Mouse (Mus musculus) CH12.LX (cell line): Measurements from ENCODE around the gene Tmem18. TPM values are rescaled to one million over a fixed set of nuclear protein-coding genes. Genes with fewer than 3 reads are reported as not detected.

Source experiments
- DNase-seq: peaks from one replicate; pipeline ENCODE4 v3.0.0-alpha.2; 2013; ENCODE audit errors: extremely low read depth
- H3K27ac ChIP-seq: 2 replicates; pipeline ENCODE4 v1.5.1; 2012; ENCODE audit warnings: low read depth, mild to moderate bottlenecking, control low read depth, moderate library complexity; ENCODE audit not compliant: insufficient read depth
- H3K27me3 ChIP-seq: replicated peaks from 2 replicates; pipeline ENCODE3; 2012; ENCODE audit warnings: inconsistent platforms
- H3K36me3 ChIP-seq, 2 experiments: replicated peaks in 1 of 2; 2 replicates each; pipeline versions ENCODE3 to v1.6.1; 2012; ENCODE audit warnings: inconsistent platforms in 1 of 2, low read length in 1 of 2, mild to moderate bottlenecking in 1 of 2, mixed read lengths in 1 of 2, moderate library complexity in 1 of 2; ENCODE audit not compliant: control insufficient read depth in 1 of 2, insufficient read depth in 1 of 2
- H3K4me1 ChIP-seq, 2 experiments: 2 replicates each; pipeline ENCODE4 v1.6.1; 2012; ENCODE audit warnings: inconsistent platforms in 1 of 2, moderate library complexity in 1 of 2; ENCODE audit not compliant: insufficient read depth in 2 of 2, control insufficient read depth in 1 of 2
- H3K4me2 ChIP-seq: 2 replicates; pipeline ENCODE4 v1.6.1; 2012; ENCODE audit warnings: low read depth, mild to moderate bottlenecking, control low read depth; ENCODE audit not compliant: poor library complexity, insufficient read depth, severe bottlenecking
- H3K4me3 ChIP-seq, 3 experiments: fragments of 150-350 bp in 1 of 3; sonication (generic) in 1 of 3; replicated peaks in 1 of 3; 2 replicates each; pipeline versions ENCODE3 to v1.5.1; 2011 to 2012; ENCODE audit warnings: low read depth in 2 of 3, low read length in 2 of 3, mild to moderate bottlenecking in 2 of 3, moderate library complexity in 2 of 3, control low read depth in 1 of 3, improper control_type of control experiment in 1 of 3, inconsistent platforms in 1 of 3, mixed read lengths in 1 of 3; ENCODE audit not compliant: poor library complexity in 1 of 3
- H3K79me2 ChIP-seq: replicated peaks from 2 replicates; pipeline ENCODE4 v1.6.1; 2012; ENCODE audit warnings: mild to moderate bottlenecking, moderate library complexity; ENCODE audit not compliant: control insufficient read depth, poor library complexity, insufficient read depth, severe bottlenecking; ENCODE audit errors: extremely low read depth
- H3K9ac ChIP-seq: 2 replicates; pipeline ENCODE4 v1.6.1; 2012; ENCODE audit warnings: low read depth, mild to moderate bottlenecking, control low read depth, moderate library complexity; ENCODE audit not compliant: insufficient read depth
- H3K9me3 ChIP-seq: replicated peaks from 2 replicates; pipeline ENCODE3; 2012; ENCODE audit warnings: low read length, inconsistent platforms, mixed read lengths
- CTCF ChIP-seq, 2 experiments: IDR thresholded peaks in 1 of 2; conservative IDR thresholded peaks in 1 of 2; 2 replicates each; pipeline ENCODE4 v1.5.1; 2011 to 2012; ENCODE audit warnings: low read depth in 2 of 2, low read length in 2 of 2, improper control_type of control experiment in 1 of 2, inconsistent platforms in 1 of 2, mild to moderate bottlenecking in 1 of 2, moderate library complexity in 1 of 2
- GABPA ChIP-seq: IDR thresholded peaks from 2 replicates; pipeline ENCODE4 v1.6.1; 2012; ENCODE audit warnings: low read depth, low read length, improper control_type of control experiment, inconsistent platforms; ENCODE audit not compliant: insufficient replicate concordance
- JUND ChIP-seq: conservative IDR thresholded peaks from 2 replicates; pipeline ENCODE4 v1.6.1; 2011; ENCODE audit warnings: low read depth, low read length, improper control_type of control experiment
- MAFK ChIP-seq: IDR thresholded peaks from 2 replicates; pipeline ENCODE4 v1.6.1; 2011; ENCODE audit warnings: low read length, improper control_type of control experiment; ENCODE audit not compliant: insufficient replicate concordance
- MAZ ChIP-seq: IDR thresholded peaks from 2 replicates; pipeline ENCODE4 v1.6.1; 2012; ENCODE audit warnings: low read depth, mild to moderate bottlenecking, inconsistent platforms, low read length, improper control_type of control experiment, moderate library complexity
- MEF2A ChIP-seq: IDR thresholded peaks from 2 replicates; pipeline ENCODE4 v1.6.1; 2014; ENCODE audit warnings: low read depth, mild to moderate bottlenecking, inconsistent platforms, low read length, improper control_type of control experiment, borderline replicate concordance
- MXI1 ChIP-seq: IDR thresholded peaks from 2 replicates; pipeline ENCODE4 v1.6.1; 2011; ENCODE audit warnings: mild to moderate bottlenecking, low read depth, low read length, improper control_type of control experiment
- PAX5 ChIP-seq: IDR thresholded peaks from 2 replicates; pipeline ENCODE4 v1.6.1; 2012; ENCODE audit warnings: low read length, inconsistent platforms, mixed read lengths
- POLR2A ChIP-seq: IDR thresholded peaks from 2 replicates; pipeline ENCODE4 v1.6.1; 2011; ENCODE audit warnings: low read depth, mild to moderate bottlenecking, improper control_type of control experiment, low read length
- RAD21 ChIP-seq: IDR thresholded peaks from 2 replicates; pipeline ENCODE4 v1.6.1; 2011; ENCODE audit warnings: low read depth, mild to moderate bottlenecking, low read length, improper control_type of control experiment, moderate library complexity
- SMC3 ChIP-seq: IDR thresholded peaks from 2 replicates; pipeline ENCODE4 v1.6.1; 2011; ENCODE audit warnings: low read depth, low read length, improper control_type of control experiment
- TCF12 ChIP-seq: IDR thresholded peaks from 2 replicates; pipeline ENCODE4 v1.6.1; 2014; ENCODE audit warnings: low read depth, mild to moderate bottlenecking, inconsistent platforms, low read length, improper control_type of control experiment
- UBTF ChIP-seq: IDR thresholded peaks from 2 replicates; pipeline ENCODE4 v1.6.1; 2012; ENCODE audit warnings: low read depth, mild to moderate bottlenecking, inconsistent platforms, low read length, improper control_type of control experiment, moderate library complexity
- USF1 ChIP-seq: IDR thresholded peaks from 2 replicates; pipeline ENCODE4 v1.6.1; 2014; ENCODE audit warnings: low read depth, mild to moderate bottlenecking, inconsistent platforms, low read length, improper control_type of control experiment
- USF2 ChIP-seq: conservative IDR thresholded peaks from 2 replicates; pipeline ENCODE4 v1.6.1; 2011; ENCODE audit warnings: low read depth, low read length, improper control_type of control experiment
- ZC3H11A ChIP-seq: IDR thresholded peaks from 2 replicates; pipeline ENCODE4 v1.6.1; 2012; ENCODE audit warnings: low read depth, mild to moderate bottlenecking, inconsistent platforms, low read length, improper control_type of control experiment
- ZNF384 ChIP-seq: IDR thresholded peaks from 2 replicates; pipeline ENCODE4 v1.6.1; 2012; ENCODE audit warnings: low read depth, low read length, improper control_type of control experiment, inconsistent platforms
- dilution Hi-C: fragments of 300-500 bp; cut with MboI; formaldehyde crosslinking; loops from 2 replicates; pipeline ENCODE4 v1.14.3; 2020; ENCODE audit warnings: low sequenced_read_pairs; ENCODE audit not compliant: extremely low pct_unique_long_range_greater_than_20kb, extremely low pct_ligation_motif_present
- in situ Hi-C: fragments of 300-500 bp; cut with MboI; formaldehyde crosslinking; loops from 3 replicates; pipeline ENCODE4 v1.14.3; 2019; ENCODE audit warnings: low sequenced_read_pairs, low pct_ligation_motif_present, low pct_unique_long_range_greater_than_20kb, mixed read lengths
- polyA plus RNA-seq: library from polyadenylated mRNA; unstranded; fragments of >175 nt; gene quantifications from 2 replicates; pipeline ENCODE4 v1.2.1, GENCODE M21; 2012; ENCODE audit warnings: low read depth; ENCODE audit not compliant: insufficient read length
- total RNA-seq, 2 experiments: library from RNA; depleted of rRNA; stranded (reverse); fragments of 300-350 nt in 1 of 2; fragments of >200 nt in 1 of 2; gene quantifications; 2 replicates each; pipeline ENCODE4 v1.2.3; 2012 to 2014

Tmem18 gene
- total and polyA plus RNA-seq, 3 experiments: 14.8 to 24.8 (median 21.2) TPM

DNA sequence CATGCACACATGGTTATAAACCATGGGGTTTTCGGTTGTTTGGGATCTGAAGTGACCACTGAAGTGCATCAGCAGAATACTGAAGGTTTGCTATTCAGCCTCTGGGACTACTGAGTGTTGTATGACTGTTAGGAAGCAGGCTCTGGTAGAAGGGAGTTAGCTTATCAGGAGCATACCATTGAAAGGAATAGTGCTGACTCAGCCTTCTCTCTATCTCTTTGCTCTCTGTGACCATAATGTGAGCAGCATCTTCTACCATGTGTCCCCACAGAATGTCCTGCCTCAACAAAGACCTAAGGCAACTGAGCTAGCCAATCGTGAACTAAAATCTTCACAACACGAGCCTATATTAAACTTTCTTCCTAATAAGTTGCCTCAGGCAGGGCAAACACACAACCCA lies 8.3 kb upstream of the Tmem18 start:
- no peaks in the 10 kb centered on the region for H3K79me2 ChIP-seq
- dilution Hi-C loops (no loop called here), in situ Hi-C loops (loop anchor here (25.0 kb wide), 1 partner anchor 439 kb away; the partner anchor contains the start of gene Tpo)
- H3K36me3 ChIP-seq: no peaks in the 10 kb centered on the region
- H3K27me3 ChIP-seq: no peaks in the 10 kb centered on the region
- no peaks in the 10 kb centered on the region for H3K9me3 ChIP-seq
- no peak overlapping the region for H3K27ac ChIP-seq
- H3K9ac ChIP-seq: no peak overlapping the region
- DNase-seq: no peak
- H3K4me1 ChIP-seq: peaks cover 0 to 18% of the 10 kb centered on the region in 2 experiments; a peak in 2 of 4 replicates
- TF ChIP-seq USF2 (no peak), MAFK (peak; percentile 85)
- H3K4me3 ChIP-seq: no peak overlapping the region
- no peak overlapping the region for H3K4me2 ChIP-seq

- in situ Hi-C loops: loop anchor here (25.0 kb wide), 1 partner anchor 441 kb away; the partner anchor contains the start of gene Tpo
- H3K27ac ChIP-seq: no peak overlapping the region
Measured at GRCm38 (mm10) chr12:30578019-30578418, 6.2 kb upstream of the Tmem18 start.

GRCm38 (mm10) chr12:30581277-30581676 lies 2.9 kb upstream of the Tmem18 start:
- no peaks in the 10 kb centered on the region for H3K9me3 ChIP-seq
- DNase-seq: no peak
- H3K4me1 ChIP-seq: peaks cover 2 to 35% of the 10 kb centered on the region in 2 experiments; a peak in 2 of 4 replicates
- H3K4me2 ChIP-seq: no peak overlapping the region
- TF ChIP-seq MEF2A (no peak), PAX5 (no peak), MAZ (no peak), SMC3 (no peak), ZC3H11A (no peak), GABPA (no peak), UBTF (no peak)
- peaks cover 0 to 3% of the 10 kb centered on the region in 2 experiments for H3K36me3 ChIP-seq
- no peak overlapping the region for H3K27ac ChIP-seq
- in situ Hi-C loops: loop anchor here (25.0 kb wide), 1 partner anchor 444 kb away; the partner anchor contains the start of gene Tpo
- no peak overlapping the region for H3K4me3 ChIP-seq
- H3K9ac ChIP-seq: no peak overlapping the region
- no peaks in the 10 kb centered on the region; the same call in 1 of the 2 replicates for H3K79me2 ChIP-seq
- dilution Hi-C loops: no loop called here
- H3K27me3 ChIP-seq: no peaks in the 10 kb centered on the region

More at GRCm38 (mm10) chr12:30578019-30578418, 6.2 kb upstream of the Tmem18 start:
- no peaks in the 10 kb centered on the region for H3K36me3 ChIP-seq
- no peak overlapping the region for H3K4me2 ChIP-seq
- no peaks in the 10 kb centered on the region for H3K27me3 ChIP-seq
- dilution Hi-C loops: no loop called here
- H3K4me1 ChIP-seq: peaks cover 0 to 18% of the 10 kb centered on the region in 2 experiments; a peak in 2 of 4 replicates
- DNase-seq: peak; percentile 82
- peak; percentile 74 to 93 for TF ChIP-seq CTCF (conservative IDR thresholded peaks at IDR 0.05 in 1 of 2, IDR thresholded peaks at IDR 0.05 in 1 of 2; ENCODE audit: low read depth in 2 of 2, low read length in 2 of 2)
- peak; percentile 79 for TF ChIP-seq SMC3
- peak; percentile 46 for TF ChIP-seq ZC3H11A
- TF ChIP-seq MXI1: no peak
- TF ChIP-seq ZNF384: peak; percentile 52
- no peak for TF ChIP-seq MEF2A
- no peak for TF ChIP-seq USF1
- peak; percentile 91 for TF ChIP-seq RAD21
- 0 out of 2 replicates have a peak, but pooled peaks have one; percentile 26 for TF ChIP-seq JUND
- TF ChIP-seq POLR2A: no peak
- TF ChIP-seq TCF12: no peak
- H3K9ac ChIP-seq: no peak overlapping the region
- H3K79me2 ChIP-seq: no peaks in the 10 kb centered on the region
- H3K4me3 ChIP-seq: no peak overlapping the region
- H3K9me3 ChIP-seq: no peaks in the 10 kb centered on the region
